Mouse (Mus musculus) spleen, postnatal 0 days (tissue): ENCODE results near the gene Sv2c. TPM values are rescaled to one million over a fixed set of nuclear protein-coding genes. Genes with fewer than 3 reads are reported as not detected.

Experiments
- polyA plus RNA-seq: library from polyadenylated mRNA; unstranded; fragments of >200 nt; fragmentation: Nextera tagmentation; extraction: Ambion mirVana; gene quantifications from 2 replicates; pipeline ENCODE4 v1.2.1, GENCODE M21; 2015

The Sv2c gene
- 1.2 and 1.6 TPM in 2 replicates for polyA plus RNA-seq

GRCm38 (mm10) chr13:96132401-96132816 is at the start of gene Sv2c:
Gene Sv2c, minus strand, starts transcription at chr13:96132577.

GRCm38 (mm10) chr13:96081754-96082153 is 50.6 kb downstream of the Sv2c start, which contains the start of gene Gm17190:
Gene Gm17190, plus strand, starts transcription at chr13:96082054.

GRCm38 (mm10) chr13:96081276-96081675 is 51.1 kb downstream of the Sv2c start, which contains the start of gene Gm20075:
Gene Gm20075, minus strand, starts transcription at chr13:96081376.

Other genes with a start within 250 kb of the Sv2c start
- 8.6 and 9.1 TPM in 2 replicates for gene Iqgap2, start 240.7 kb downstream of the Sv2c start, polyA plus RNA-seq
- gene Gm20075, start 51.2 kb downstream of the Sv2c start, polyA plus RNA-seq: 8.8 and 10.0 TPM in 2 replicates
- not detected in 2 replicates for gene Gm17190, start 50.5 kb downstream of the Sv2c start, polyA plus RNA-seq